Mouse (Mus musculus) CD4-positive helper T cell, adult 2 months (primary cell): ENCODE data around the gene Abi3.
A peak's percentile ranks its signal among the peaks of the same experiment; 100 is the strongest.

Source experiments
- DNase-seq: peaks from one replicate; pipeline ENCODE4 v3.0.0-alpha.2; 2012; ENCODE audit warnings: low read depth, missing footprints, low spot score

The Abi3 gene

DNA sequence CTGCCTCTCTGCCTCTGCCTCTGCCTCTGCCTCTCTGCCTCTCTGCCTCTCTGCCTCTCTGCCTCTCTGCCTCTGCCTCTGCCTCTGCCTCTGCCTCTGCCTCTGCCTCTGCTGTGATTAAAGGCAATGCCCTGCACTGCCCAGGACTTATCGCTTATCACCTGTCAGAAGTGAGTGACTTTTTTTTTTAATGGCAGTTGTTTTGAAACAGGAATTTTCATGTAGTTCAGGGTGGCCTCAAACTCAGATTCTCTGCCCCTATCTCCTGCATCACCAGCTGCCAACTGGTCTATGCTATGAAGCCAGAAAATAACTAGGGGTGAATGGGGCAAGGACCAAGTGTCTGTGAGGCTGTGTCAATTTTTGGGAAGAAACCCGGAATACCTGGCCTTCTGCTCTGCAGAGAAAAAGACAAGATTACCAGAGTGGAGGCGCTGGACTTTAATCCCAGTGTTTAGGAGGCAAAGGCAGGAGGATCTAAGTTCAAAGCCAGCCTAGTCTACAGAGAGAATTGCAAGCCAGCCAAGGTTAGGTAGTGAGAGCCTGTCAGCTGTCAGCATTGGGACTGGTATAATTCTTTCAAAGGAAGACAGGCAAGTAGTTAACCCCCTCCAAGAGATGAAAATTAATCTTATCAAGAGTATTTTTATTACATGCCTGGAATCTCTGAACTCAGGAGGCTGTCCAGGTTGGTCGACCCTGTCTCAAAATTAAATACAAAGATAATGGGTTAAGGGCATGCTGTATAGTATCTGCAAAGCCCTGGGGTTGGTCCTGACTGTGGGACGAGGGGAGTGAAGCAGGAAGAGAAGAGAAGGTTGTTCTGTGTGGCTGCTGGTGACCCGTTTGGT lies 15.7 kb downstream of the Abi3 start:
- no peak for DNase-seq

DNA sequence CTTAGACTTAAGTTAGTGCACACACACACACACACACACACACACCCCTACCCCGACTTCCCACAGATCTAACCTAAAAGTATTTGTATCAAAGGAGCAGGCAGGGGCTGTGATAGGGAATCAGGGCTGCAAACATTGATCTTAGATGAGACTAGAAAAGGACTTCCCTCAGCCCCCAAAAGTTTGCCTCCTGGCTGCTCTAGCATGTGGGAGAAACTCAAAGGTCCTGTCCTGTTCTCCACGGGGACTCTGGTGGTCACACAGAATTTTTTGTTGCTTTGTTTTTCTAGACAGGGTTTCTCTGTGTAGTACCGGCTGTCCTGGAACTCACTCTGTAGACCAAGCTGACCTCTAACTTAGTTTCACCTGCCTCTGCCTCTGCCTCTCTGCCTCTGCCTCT lies 16.7 kb downstream of the Abi3 start:
- no peak for DNase-seq

DNA sequence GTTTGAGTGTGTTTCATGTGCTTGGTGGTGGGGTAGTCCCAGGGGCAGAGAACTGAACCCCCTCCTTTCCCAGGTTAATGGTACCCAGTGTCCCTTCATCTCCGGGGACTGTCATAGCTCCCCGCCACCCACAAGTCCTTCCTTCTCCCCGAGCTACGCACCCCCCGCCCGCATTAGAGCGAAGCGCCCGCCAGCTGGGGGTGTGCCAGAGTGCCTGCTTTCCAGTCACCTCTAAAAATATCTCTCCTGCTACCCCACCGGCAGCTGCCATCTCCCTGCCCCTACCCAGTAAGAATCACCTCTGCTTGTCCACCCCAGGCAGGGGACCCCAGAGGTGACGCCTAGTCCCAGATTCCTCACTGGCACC lies 17.4 kb downstream of the Abi3 start:
- peak; percentile 45 for DNase-seq

DNA sequence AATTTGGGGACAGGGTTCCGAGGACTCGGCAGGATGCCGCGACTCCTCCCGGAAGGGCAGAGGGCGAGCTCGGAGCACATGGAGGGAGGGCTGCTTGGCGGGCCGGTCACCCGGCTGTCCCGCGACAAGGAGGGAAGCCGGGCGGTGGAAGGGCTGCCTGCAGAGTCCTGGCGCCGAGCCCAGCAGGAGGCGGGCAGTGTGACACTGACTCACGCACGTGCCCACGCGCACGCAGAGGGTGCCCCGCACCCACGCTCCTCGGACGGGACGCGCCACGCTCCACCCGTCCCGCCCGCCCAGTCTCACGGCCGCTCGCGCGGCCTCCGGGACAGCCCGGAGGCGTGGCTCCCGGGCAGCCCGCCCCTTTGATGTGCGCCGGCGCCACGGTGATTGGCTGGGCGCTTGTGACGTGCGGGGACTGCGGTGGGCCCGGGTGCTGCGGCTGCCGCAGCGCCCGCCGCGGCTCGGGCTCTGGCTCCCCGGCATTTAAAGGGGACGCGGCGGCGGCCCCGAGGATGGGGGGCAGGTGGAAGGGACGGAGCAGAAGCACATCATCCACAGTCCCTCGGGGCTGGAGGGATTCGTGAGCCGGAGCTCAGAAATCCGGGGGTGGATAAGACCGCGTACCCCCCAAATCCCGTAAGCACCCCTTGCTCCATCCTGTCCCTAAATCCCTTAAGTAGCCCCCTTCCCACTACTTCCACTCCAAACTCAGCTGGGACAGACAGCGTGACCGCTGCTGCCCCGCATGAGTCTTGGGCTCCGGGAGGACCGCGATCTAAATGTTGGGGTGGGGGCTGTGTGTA lies 18.0 kb downstream of the Abi3 start, which contains the start of gene Phospho1:
Gene Phospho1 (plus strand): TSS at position 429 of the 806 bp plus-strand sequence.
- DNase-seq: peak; percentile 94

DNA sequence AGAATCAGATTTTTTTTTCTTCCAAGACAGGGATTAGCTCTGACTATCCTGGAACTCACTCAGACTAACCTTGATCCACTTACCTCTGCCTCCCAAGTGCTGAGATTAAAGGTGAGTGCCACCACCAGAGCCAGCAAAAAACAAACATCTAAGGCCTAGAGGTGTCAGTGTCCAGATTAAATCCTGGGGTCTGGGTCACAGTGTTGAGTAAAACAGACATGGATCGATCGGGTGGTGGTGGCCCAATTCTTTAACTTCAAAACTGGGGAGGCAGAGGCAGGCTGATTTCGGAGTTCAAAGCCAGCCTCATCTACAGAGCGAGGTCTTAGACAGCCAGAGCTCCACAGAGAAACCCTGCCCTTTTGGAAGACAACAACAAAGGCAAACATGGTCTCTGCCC lies 19.8 kb downstream of the Abi3 start:
- no peak for DNase-seq

DNA sequence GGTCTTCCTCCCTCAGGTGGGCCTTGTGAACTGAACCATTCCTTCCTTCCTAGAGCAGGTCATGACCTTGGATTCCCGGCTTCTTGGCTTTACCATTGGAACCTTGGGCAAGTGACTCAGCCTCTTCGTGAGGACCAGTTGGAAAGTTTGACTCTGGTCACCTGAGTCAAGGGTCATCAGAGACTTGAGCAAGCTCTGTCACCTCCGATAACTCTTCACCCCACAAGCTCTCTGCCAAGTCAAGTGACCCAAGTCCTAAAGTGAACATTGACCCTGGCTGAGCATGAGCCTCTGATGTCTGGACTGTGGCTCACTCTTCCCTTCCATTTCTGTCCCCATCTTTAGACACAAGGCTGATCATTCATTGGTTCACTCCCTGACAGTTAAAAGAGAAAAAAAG lies 20.8 kb downstream of the Abi3 start:
- DNase-seq: no peak

DNA sequence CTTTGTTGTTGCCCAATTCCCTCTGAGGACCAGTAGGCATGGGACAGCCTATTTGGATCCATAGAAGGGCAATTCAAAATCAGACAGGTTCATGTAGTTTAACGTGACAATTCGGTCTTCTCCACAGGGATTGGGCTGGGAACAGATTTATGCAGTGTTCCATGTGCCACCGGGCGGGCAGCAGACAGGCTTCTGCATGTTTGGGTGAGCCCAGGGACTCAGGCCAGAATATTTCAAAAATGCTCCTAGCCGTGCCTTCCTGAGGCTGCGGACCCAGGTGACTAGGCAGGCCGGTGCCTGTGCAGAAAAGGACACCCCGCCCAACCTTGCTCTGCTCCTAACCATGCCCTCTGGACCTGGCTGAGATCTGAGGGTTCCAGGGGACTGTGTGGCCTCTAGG lies 23.1 kb downstream of the Abi3 start:
- no peak for DNase-seq

DNA sequence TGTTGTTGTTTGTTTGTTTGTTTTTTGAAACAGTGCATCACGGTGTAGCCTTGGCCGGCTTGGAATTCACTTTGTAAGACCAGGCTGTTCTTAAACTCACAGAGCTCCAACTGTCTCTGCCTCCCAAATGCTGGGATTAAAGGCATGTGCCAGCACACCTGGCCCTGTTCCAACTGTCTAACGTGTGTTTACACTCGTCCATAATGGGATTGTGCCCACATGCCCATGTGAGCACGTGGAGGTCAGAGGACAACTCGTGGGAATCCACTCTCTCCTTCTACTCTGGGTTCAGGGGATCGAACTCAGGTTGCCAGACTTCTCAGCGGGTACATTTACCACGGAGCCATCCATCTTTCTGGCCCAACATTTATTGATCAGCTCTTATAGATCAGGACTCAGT lies 26.9 kb downstream of the Abi3 start:
- DNase-seq: no peak

DNA sequence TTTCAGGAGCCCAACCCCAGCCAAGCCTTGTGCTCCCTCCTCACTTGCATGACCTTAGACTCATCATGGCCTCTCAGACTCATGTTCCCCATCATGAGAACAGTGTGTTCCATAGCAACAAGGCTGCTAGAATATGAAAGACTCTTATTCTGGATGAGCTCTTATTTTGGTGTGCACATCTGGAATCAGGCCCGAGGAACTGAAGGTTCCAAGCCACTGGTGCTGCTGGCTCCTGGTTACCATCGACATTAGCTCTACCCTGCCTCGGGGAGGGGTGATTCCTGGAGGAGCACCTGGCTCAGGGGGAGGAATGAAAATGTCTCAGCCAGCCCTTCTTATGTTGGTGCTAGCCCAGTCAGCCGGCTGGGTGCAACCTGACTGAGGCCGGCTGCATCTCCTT lies 27.4 kb downstream of the Abi3 start:
- no peak for DNase-seq

DNA sequence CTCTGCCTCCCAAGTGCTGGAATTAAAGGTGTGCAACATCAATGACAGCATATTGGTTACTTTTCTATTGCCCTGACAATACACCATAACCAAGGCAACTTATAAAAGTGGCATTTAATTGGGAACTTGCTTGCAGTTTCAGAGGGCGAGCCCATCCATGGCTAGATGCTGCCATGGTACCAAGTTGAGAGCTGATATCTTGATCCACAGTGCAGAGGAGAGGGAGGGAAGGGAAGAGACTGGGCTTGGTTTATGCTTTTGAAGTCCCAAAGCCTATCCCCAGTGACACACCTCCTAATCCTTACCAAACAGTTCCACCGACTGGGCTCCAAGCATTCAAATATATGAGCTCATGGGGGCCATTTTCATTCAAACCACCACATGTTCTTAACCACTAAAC lies 28.2 kb downstream of the Abi3 start:
- DNase-seq: no peak

DNA sequence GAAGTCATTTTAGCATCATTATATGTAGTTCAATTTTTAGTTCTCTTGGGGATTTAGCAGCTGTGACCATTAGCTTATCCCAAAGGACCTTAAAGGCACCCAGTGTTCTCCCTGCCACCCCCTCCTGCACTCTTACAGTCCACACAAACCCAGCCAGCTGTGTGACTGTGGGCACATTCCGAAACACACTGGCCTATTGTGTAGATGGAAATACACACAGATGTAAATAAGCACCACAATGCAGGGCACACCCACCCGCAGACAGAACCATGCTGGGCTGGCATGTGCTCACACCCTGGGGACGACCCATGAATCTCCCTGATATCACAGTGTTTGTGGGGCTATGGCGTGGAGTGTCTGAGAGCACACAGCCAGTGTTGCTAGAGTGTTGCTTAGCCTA lies 30.1 kb downstream of the Abi3 start:
- no peak for DNase-seq

DNA sequence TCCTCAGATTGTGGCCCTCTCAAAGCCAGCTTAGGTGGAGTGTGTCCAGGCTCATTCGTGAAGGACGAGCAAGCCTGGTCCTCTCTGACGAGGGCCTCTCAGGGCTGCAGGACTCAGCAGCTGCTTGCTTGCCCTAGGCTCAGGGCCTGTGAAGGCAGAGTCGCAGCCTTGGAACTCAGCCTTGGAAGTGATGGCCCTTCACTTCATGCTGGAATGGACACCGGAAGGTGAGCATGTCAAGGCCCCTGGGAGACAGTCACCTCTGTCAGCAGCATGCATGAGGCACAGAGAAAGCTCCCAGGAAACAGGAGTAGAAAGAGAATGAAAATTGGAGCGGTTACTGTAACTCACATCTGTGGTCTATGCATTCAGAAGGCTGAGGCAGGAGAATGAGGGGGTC lies 30.5 kb downstream of the Abi3 start:
- no peak for DNase-seq

DNA sequence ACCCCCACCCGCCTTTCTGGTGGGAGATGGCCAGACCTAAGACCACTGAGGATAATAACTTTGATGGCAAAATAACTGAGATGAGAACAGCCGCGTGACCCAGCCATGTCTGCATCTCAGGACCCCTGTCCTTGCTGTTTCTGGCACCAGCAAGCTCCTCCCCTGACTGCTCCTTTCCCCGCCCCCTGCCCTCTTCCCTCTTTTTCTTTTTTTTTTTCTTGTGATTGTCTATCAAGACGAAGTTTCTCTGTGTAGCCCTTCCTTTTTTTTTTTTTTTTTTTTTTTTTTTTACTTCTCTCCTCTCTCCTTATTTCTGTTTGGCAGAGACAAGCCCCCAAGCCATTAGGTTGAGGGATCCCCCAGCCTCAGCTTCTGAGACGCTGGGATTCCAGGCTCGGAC lies 31.4 kb downstream of the Abi3 start:
- DNase-seq: no peak

DNA sequence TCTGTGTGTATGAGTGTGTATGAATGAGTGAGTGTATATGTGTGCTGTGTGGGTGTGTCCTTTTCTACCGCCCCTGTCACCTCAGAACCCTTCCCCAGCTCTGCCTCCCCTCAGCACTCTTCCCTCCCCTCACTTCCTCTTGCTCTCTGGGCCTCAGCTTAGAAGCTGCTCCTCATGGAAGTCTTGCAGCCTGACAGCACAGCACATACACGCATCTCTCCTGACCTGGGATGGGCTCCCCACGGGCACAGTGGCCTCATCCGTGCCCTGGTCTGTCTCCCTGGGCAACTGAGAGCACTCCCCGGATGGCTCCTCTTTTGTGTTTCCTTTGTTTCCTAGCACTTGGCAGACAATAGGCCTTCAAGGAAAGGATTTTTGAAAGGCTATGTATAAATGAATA lies 32.7 kb downstream of the Abi3 start:
- no peak for DNase-seq

DNA sequence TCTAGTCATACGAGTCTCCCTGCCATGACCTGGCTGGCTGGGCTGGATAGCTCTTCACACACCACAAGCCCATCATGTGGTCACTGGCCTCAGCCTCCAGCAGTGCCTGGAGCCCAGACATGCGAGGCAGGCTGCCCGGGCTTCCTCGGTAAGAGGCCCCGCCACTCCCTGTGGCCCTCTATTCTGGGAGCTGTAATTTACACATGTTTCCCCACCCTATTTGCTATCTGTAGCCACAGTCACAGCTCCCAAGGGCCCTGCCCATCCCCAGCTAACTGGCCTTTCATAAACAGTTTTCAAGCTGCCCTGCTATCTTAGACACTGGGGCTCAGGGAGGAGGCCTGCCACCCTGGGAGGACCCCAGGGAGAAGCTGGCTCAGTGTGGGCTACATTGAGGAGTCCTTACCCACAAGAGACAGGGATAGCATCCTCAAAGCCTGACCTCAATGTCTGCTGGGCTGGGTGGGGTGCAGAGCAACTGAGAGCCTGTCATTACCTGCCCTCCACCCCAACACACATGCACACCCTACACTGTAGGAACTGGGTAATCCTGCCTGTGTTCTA lies 33.7 kb downstream of the Abi3 start:
- no peak for DNase-seq

DNA sequence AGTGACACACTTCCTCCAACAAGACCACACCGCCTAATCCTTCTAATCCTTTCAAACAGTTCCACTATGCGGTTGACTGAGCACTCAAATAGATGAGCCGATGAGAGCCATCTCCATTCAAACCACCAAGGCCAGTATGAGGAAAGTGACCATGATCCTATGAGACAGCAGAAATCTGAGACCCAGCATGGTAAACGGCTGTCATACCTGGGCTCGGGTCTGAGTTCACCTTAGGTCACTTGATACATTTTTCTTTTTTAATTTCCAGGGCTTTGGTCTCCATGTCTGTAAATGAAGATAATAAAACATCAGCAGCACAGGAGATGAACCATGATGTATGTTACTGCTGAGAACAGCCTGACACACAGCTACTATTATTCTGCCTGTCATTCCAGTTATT lies 34.4 kb downstream of the Abi3 start:
- no peak for DNase-seq

DNA sequence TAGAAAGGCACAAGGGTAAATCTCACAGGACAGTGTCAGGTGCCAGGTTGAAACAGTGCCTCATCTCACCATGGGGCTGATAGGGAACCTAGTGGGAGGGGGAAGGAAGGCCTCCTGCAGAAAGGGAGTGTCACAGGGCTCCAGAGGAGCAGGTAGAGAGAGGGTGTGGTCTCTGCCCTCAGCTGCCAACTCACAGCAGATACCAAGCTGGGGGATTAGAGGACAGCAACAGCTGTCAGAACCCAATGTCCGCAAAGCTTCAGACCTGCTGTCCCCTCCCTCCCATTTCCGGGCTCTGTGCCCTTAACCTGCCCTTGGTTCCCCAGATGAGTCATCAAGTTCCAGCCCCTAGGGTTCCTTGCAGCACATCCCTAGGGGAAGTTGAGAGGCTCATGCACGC lies 36.7 kb downstream of the Abi3 start:
- DNase-seq: no peak

DNA sequence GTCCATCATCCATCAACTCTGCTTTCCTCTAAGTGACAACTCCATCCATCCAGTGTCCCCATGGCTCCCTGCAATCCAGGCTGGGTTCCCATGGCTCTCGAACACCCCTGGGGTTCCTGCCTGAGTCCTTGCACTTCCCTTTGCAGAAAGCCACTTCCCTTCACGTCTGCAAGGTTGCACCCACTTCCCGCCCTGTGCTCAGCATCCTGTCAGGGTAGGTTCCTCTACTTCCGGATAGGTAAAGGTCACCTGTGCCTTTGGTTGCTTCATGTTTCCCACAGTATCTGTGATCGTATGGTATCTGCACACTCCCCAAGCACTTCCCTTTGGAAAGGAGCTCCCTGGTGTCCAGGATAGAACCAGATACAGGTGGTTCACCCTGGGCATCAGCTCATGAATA lies 37.3 kb downstream of the Abi3 start:
- DNase-seq: peak; percentile 53

DNA sequence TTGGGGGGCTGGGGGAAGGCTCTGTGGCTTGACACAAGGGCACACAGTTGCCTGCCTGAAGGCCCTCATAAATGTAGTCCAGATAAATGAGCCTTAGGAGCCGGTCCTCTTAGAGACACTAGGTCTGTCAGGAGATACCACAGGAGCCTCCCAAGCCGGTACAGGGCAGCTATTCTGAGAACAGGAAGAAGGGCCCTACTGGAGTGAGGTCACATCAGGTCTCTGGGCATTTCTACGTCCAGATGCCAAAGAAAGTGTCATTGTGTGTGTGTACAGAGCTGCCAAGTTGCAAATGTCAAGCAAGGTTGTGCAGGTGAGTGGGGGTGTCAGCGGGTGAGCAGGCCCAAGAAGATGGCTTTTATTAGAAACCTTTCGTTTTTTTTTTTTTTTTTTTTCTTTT lies 46.7 kb downstream of the Abi3 start:
- DNase-seq: no peak

DNA sequence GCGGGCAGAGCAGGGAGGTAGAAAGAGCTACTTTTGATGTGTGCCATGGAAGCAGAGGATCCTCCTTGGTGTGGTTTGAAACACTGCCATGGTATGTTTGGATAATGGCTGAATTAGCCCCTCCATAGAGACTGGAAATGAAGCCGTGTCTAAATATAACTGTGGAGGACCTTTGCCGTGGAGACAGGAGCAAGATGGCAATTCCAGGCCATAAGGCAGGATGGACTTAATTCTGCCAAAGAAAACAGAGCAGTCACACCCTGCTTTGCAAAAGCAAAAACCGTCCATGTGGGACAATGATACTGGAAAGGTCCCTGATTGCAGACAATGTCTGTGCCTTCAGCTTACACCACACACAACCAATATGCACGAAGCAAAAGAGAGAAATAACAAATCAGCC lies 48.1 kb downstream of the Abi3 start:
- no peak for DNase-seq

DNA sequence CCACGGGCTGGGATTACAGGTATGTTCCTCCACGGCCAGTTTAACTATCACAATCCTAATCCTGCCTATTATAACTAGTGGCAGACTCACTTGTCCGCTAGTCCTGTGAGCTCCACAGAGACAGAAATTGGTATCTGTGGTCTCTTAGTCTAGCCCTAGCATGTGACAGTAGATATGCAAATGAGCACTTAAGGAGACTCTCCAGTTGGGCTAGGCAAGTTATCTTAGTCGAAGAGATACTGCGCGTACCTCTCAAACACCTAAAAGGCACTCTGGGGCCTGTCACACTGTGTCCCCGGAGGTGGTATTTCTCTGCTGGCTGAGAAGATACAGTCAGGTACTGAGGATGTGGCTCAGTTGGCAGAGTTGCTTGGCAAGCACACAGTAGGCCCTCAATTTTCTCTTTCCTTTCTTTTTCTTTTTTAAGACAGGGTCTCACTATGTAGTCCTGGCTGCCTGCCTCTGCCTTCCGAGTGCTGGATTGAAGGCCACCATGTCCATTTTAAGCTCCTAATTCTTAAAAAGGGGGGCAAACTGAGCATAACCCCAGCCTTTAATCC lies 49.2 kb downstream of the Abi3 start:
- no peak for DNase-seq

DNA sequence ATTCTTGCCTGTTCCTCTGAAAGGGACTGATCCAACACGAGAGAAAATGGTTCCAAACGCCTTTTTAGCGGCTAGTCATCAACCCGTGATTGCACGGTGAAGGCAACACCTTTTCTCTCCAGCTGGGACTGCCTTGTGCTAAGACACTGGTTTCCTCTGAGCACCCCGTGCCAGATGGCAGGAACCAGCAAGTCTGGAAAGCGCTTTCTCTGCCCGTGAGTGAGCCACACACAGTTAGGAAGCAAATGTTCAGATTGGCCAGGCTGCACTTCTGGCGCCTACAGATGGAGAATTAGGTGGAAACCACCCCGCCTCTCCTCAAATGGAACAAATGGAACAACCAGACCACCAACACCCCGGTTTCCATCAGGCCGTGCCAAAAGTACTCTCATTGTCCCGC lies 50.5 kb downstream of the Abi3 start:
- DNase-seq: no peak
